Mouse (Mus musculus) ES-E14 (cell line): ENCODE results near the gene Stim2.

Source experiments
- CHD2 ChIP-seq: IDR thresholded peaks from 2 replicates; pipeline ENCODE4 v1.6.1; 2014; ENCODE audit warnings: mild to moderate bottlenecking, low read depth, low read length, inconsistent platforms
- HCFC1 ChIP-seq: IDR thresholded peaks from 2 replicates; pipeline ENCODE4 v1.6.1; 2012; ENCODE audit warnings: low read length, inconsistent platforms, borderline replicate concordance; ENCODE audit not compliant: insufficient read depth
- MAFK ChIP-seq: IDR thresholded peaks from 2 replicates; pipeline ENCODE4 v1.6.1; 2014; ENCODE audit warnings: mild to moderate bottlenecking, low read depth, low read length, inconsistent platforms; ENCODE audit not compliant: insufficient read depth
- ZNF384 ChIP-seq: IDR thresholded peaks from 2 replicates; pipeline ENCODE4 v1.6.1; 2012; ENCODE audit warnings: low read depth, low read length, inconsistent platforms

- TF ChIP-seq ZNF384 (no peak), HCFC1 (no peak), CHD2 (no peak), MAFK (peak; percentile 61; the same call in 1 of the 2 replicates)
These were observed 99.9 kb downstream of the Stim2 start for GRCm38 (mm10) chr5:54098219-54098618.
